Mouse (Mus musculus) lung, adult 2 months (tissue): ENCODE measurements around the gene Mrpl37.

Experiments
- CTCF ChIP-seq: fragments of 200-500 bp; IDR thresholded peaks from 2 replicates; pipeline ENCODE4 v1.5.1; 2011; ENCODE audit warnings: mild to moderate bottlenecking, low read length, control low read depth; ENCODE audit not compliant: insufficient read depth
- POLR2A ChIP-seq: fragments of 200-500 bp; IDR thresholded peaks from 2 replicates; pipeline ENCODE4 v1.6.1; 2011; ENCODE audit warnings: low read depth, mild to moderate bottlenecking, control low read depth, low read length, borderline replicate concordance; ENCODE audit errors: extremely low read depth

GRCm38 (mm10) chr4:107008161-107008560 lies 58.5 kb downstream of the Mrpl37 start:
- TF ChIP-seq POLR2A (no peak), CTCF (no peak)
